Mouse (Mus musculus): ENCODE measurements around the gene Sars2.
"Not testable (repeated sequence)": the region's sequence is repeated elsewhere in the genome, so short reads cannot be mapped to it uniquely, and the experiment has no call there.

Sars2 gene

DNA sequence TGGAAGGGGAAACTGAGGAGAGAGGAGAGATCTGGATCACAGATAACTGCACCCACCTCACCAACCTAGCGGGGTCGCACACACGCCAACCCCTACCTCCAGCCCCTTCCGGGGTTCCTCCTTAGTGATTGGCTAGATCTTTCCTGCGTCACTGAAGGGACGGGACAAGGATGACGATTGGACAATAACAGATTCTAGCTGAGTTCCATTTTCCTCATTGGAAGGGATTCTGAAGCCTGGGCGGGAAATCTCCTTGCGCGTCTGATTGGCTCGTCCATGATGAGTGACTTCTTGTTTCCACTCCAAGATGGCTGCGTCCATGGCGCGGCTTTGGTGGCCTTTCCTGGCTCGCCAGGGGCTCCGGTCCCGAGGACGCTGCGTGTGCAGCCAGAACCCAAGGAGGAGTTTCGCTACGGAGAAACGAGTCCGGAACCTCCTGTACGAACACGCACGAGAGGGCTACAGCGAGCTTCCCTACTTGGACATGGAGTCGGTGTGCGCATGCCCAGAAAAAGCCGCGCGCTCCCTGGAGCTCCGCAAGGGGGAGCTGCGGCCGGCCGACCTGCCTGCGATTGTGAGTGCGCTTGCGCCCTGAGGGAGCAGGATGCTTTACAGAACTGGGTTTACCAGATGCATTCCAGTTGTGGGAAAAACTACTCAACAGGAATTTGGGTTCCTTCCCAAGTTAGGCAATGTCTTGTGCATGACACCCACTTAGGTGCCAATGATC, at the start of gene Sars2, which contains the start of gene Mrps12:
Sars2 (plus strand) TSS at position 284 of the 730 bp plus-strand sequence.
Mrps12 (minus strand) TSS at position 112 of the 730 bp plus-strand sequence.
- DNase-seq (ENCODE audit: low read depth, low spot score): peak; percentile 98

DNA sequence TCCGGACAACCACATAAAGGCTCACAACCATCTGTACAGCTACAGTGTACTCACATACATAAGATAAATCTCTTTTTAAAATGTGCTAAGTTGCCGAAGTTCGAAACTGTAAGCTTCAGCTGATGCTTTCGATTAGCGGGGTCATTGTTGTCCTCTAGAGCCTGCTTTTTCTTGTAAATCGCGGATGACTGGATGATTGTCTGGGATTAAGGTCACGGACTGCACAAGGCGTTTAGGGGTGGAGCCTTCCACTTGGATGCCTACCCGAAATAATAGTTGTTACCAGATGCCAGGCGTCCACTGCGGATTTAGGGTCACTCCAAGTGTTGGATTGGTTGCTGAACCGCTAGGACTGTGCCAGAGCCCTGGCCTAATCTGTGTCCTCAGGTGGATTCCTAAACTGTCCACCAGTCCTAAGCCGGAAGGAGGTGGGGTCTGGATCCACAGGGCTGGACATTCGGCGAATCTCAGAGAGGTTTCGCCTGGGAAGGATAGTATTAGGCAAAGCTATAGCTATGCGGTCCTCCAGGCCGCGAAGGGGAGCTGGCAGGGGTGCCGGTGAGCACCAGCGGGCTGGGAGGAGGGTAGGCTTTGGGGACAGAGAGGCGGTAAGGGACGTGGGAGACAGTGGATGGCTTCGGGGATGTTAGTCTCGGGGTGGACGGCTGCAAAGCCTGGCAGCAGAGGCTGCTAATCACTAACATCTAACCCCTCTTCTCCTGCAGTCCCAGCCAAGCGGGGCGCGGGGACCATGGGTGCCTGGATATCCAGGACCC, 49.1 kb upstream of the Sars2 start, which contains the start of gene Fbxo27:
Fbxo27 (plus strand) TSS at position 305 of the 776 bp plus-strand sequence.
- DNase-seq (ENCODE audit: low read depth, low spot score): no peak

DNA sequence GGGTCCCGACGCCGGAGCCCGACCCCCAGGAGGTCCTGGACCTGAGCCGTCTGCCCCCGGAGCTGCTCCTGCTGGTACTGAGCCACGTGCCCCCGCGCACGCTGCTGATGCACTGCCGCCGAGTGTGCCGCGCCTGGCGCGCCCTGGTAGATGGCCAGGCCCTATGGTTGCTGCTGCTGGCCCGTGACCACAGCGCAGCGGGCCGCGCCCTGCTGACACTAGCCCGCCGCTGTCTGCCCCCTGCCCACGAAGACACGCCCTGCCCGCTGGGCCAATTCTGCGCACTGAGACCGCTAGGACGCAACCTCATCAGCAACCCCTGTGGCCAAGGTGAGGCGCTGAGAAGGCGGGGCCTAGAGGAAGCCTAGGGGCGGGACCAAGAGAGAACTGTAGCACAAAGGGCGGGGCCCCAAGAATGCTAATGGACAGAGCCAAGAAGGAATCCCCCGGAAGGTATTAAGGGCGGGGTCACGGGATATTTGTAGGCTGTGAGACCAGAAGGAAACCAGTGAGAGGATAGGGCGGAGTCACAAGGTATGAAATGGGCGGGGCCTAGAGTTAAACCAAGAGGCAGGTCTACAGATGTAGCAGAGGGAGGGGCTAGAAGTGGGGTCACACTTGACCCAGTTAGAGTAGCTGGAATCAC, 48.3 kb upstream of the Sars2 start:
- DNase-seq (ENCODE audit: low read depth, low spot score): peak; percentile 78

DNA sequence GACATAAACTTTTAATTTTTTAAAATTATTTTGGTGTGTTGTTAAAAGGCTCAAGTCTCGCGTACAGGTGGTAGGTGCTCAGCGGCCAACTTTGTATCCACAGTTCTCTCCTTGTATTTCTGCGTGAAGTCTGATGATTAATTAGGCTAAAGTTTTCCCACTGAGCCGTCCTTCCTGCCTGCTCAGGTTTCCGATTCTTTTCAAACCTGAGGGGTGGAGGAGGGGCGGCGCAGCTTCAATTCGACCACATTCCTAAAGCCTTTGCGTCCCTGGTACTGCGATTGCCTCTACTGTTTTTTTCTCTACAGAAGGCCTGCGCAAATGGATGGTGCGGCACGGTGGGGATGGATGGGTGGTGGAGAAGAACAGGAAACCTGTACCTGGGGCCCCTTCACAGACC, 47.4 kb upstream of the Sars2 start:
- DNase-seq (ENCODE audit: low read depth, low spot score): peak; percentile 69

DNA sequence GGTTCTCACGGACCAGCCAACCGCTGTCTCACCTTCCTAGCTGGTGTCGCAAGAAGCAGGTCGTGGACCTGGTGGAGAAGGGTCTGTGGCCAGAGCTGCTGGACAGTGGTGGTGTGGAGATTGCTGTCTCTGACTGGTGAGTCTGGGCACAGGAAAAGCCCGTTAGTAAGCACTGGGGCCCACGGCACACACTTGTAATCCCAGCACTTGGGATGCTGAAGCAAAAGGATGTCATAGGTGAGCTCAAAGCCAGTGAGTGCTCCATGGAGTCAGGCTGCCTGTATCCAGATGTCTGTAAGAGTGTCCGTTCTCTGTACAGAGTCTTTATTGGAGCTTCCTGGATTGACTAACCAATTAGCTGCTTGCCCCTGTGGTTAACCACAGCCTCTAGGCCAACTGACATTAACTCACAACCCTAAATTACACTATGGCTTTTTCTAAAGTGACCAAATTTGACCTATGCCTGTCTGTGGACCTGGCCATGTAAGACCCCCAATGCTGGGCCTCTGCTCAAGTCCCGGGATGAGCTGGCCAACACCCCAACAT, 46.8 kb upstream of the Sars2 start:
- no peak for DNase-seq (ENCODE audit: low read depth, low spot score)

DNA sequence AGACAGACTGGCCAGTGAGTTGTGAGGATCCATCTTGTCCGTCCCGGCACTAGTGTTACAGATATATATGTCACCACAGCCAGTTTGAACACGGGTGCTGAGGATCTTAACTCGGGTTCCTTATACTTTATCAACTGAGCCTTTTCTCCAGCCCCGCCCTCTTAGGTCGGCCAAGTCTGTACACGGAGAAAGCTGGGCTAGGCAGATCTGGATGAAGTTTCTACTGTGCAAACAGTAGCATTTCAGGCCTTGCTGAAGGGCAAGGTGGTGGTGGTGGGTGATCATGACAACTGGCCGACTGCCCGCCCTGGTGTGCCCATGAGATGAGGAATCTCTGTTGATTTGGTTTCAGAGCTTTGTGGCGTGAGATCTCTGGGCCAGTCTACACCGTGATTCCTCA, 44.5 kb upstream of the Sars2 start:
- DNase-seq (ENCODE audit: low read depth, low spot score): no peak

DNA sequence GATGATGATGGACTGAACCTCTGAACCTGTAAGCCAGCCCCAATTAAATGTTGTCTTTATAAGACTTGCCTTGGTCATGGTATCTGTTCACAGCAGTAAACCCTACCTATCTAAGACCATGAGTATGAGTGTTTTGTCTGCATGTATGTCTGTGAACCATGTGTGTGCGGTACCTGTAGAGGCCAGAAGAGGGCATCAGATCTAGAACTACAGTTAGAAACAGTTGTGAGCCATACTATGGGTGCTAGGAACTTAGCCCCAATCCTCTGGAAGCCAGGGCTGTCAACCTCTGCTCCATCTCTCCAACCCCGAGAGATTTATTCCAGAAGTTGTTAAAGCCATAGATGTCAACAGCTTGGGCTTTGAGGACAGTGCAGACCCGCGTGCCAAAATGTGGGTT, 41.5 kb upstream of the Sars2 start:
- DNase-seq (ENCODE audit: low read depth, low spot score): no peak

DNA sequence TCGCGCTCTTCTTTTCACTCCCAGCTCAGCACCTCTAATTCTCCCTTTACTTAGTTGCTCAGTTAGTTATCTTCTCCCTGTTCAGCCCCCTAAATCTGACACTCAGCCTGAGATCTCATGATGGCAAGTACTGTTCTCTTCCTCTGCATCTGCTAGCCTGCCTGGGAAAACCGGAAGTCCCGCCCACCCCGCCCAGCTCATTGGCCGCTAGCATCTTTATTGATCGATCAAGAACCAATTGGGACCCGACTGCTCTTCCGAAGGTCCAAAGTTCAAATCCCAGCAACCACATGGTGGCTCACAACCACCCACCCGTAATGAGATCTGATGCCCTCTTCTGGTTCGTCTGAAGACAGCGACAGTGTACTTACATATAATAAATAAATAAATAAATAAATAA, 40.5 kb upstream of the Sars2 start:
- not testable (repeated sequence) for DNase-seq (ENCODE audit: low read depth, low spot score)

DNA sequence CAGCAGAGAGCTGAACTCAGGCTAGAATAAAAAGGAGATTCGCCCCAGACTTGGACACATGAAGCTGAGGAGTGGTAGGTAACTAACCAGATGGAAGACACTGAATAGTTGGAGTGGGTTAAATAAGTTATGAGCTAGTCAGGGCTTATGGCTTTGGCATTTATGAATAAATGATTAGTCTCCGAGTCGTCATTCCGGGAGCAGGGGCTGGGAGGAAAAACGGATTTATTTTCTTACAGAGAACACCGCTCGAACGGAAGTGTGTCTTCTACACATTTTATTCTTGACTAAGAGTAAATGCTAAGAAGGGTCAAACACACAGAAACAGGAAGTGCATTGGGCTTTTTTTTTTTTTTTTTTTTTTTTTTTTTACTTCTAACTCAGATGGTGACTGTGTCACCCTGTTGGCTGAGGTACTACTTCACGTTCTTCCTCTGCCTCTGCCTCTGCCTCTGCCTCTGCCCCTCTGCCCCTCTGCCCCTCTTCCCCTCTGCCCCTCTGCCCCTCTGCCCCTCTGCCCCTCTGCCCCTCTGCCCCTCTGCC, 39.1 kb upstream of the Sars2 start:
- DNase-seq (ENCODE audit: low read depth, low spot score): no peak

DNA sequence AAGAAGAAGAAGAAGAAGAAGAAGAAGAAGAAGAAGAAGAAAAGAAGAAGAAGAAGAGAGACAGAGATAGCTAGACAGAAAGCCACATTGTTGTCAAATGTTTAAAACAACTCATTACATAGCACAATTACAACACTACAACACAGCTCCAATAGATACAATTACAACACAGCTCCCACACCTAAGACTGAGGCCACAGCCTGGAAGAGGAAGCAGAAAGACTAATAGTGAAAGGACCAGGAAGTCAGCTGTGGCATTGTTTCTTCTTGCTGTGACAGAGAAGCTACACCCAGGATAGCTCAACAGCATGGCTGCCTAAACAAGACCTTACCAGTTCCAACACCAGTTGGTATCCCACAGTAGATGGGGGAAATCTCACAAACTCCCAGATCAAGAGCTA, 32.3 kb upstream of the Sars2 start:
- no peak for DNase-seq (ENCODE audit: low read depth, low spot score)

DNA sequence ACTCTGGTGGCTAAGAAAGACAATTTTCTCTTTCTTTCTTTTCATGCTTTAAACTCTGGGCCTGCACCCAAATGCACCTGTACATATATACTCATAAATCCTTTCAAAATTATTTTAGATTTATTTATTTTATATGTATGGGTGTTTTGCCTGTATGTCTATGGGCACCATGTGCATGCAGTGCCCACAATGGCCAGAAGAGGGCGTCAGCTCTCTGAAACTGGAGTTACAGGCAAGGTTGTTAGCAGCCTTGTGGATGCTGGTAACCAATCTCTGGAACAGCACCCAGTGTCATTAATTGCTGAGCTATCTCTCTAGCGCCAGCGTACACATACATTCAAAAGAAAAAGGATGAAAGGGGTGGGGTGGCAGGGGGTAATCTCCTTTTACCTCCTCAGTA, 30.8 kb upstream of the Sars2 start:
- no peak for DNase-seq (ENCODE audit: low read depth, low spot score)

DNA sequence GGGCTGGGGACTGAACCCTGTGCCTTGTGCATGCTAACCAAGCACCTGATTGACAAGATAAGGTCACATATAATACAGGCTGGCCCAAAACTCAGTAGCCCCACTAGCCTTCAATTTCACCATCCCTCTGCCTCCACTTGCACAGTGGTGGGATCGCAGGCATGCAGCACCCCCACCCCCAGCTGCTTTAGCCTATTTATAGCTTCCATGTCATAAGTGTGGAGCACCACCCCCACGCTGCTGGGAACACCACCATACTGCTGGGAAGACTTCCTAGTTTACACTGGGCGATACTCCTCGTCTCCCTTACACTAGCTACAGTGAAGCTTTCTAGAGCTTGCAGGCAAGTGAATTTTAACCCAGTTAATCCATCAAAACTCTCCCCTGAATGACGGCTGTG, 27.1 kb upstream of the Sars2 start:
- no peak for DNase-seq (ENCODE audit: low read depth, low spot score)

DNA sequence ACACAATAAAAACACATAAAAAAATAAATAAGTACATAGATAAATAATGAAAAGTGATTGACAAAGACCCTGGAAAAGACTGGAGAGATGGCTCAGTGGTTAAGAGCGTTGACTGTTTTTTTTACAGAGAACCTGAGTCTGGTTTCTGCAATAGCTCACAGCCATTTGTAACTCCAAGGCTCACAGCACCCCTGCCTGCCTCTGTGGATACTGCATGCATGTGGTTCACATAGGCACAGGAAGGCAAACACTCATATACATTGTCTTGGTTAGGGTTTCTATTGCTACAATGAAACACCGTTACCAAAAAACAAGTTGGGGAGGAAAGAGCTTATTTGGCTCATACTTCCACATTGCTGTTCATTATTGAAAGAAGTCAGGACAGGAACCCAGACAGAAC, 26.2 kb upstream of the Sars2 start:
- DNase-seq (ENCODE audit: low read depth, low spot score): no peak

DNA sequence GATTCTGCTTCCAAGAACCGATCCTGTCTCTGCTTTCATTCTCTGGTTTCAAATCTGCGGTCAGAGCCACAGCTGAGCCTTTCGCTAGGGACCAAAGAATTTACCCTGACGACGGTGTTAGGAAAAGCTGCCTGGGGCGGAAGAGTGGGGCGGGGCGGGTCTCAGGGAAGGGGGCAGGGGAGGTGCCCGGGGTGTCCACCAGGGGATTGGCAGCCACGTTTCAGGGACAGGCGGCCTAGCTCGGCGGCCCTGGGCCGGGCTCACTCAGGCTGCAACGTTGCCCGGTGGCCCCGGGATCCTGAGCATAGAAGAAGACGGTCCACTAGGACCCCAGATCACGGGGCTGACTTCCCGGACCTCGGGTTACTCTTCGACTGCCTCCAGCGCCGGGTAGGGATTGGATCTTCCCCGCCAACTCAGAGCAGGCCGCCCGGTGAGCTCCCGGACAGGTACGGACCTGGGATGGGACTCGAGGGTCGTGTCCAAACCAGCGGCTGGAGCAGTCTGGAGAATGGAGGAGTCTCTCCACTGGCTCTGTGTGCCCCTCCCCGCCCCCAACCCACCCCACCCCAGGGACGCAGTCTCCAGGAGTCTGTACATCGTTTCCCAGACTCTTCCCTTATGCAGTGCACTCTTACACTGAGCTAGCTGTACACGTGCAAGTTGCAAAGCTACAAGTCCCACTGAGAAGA, 25.1 kb upstream of the Sars2 start, which contains the start of gene Fbxo17:
Fbxo17 (plus strand) TSS at position 215 of the 692 bp plus-strand sequence.
- peak; percentile 69 for DNase-seq (ENCODE audit: low read depth, low spot score)

DNA sequence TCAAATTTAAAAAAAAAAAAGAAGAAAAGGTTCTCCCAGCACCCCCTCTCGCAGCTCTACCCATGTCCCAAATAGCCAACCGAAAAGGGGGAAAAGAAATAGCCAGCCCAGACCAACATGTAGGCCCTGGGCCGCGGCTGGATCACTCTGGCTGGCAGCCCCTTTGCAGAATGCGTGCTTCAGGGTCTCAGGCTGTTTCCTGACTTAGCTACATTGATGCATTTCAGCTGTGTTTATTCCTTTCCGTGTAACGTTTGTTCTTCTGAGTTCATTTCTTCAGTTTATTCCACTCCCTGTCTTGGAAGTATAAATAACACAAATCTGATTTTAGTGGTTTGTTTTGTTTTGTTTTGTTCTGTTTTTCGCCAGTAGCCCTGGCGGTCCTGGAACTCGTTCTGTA, 24.1 kb upstream of the Sars2 start:
- no peak for DNase-seq (ENCODE audit: low read depth, low spot score)

DNA sequence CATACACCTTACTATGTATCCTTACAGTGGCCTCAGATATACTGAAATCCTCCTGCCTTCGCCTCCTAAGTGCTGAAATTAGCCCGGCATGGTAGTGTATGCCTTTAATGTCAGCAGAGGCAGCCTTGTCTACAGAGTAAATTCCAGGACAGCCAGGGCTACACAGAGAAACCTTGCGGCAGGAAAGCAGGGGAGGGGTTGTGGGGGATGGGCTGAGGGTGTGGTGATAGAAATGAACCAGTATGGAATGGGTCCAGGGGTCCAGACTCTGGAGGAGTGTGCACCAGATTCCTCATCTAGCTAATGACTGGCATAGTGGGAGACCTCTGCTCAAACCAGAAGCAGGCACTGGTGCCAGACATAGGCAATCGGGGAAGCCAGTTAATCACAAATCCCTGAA, 22.6 kb upstream of the Sars2 start:
- no peak for DNase-seq (ENCODE audit: low read depth, low spot score)

DNA sequence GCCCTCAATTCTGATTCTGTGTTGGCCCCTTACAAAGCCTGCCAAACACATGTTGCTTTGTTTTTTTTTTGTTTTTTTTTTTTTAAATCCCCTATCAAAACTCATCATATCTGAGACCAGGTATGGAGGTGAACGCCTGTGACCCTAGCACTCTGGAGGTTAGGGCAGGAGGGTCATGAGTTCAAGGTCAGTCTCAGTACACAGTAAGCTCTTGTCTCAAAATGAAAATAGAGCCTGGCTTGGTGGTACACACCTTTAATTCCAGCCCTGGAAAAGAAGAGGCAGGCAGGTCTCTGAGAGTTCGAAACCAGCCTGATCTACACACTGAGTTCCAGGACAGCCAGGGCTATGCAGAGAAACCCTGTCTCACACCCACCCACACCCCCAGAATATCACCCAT, 22.1 kb upstream of the Sars2 start:
- no peak for DNase-seq (ENCODE audit: low read depth, low spot score)

DNA sequence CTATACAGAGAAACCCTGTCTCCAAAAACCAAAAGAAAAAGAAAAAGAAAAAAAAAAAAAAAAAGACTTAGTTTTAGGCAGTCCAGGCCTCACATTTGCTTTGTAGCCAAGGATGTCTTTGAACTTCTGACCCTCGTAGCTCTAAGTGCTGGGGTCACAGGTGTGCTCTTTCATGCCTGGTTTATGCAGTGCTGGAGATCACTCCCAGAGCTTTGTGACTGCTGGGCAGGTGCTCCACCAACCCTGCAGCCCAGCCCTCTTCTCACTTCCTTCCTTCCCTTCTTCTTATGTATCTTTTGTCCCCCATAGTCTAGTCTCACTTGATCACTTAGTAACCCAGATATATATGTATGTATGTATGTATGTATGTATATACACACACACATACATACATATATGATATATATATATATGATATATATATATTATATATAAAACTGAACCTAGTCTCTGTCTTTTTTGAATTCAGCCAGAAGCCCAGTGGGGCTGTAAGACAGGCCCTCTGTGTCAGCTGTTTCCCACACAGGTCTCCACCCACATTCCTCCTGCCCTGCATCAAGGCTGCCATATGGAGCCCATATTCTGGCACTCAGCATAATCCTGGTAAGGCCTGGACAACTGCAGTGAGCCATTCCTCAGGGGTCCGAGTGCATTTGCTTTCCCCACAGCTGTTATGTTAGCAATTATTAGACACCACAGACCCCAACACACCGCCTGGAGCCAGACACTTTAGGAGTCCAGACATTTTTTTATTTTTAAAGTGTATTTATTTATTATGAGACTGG, 20.8 kb upstream of the Sars2 start:
- peak; percentile 52 for DNase-seq (ENCODE audit: low read depth, low spot score)

DNA sequence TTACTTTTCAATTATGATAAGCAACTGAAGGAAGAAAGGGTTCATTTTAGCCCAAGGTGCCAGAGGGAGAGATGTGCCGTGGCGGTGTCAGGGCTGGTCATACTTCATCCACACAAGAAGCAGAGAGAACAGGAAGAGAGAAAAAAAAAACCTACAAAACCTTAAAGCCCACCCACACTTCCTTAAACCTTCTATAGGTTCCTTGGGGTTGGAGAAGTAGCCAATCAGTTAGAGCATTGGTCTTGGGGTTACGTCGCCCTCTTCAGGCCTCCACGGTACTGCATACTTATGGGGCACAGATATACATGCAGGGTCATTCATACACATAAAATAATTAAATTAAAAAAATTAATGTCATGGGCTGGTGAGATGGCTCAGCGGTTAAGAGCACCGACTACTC, 19.7 kb upstream of the Sars2 start:
- DNase-seq (ENCODE audit: low read depth, low spot score): no peak

DNA sequence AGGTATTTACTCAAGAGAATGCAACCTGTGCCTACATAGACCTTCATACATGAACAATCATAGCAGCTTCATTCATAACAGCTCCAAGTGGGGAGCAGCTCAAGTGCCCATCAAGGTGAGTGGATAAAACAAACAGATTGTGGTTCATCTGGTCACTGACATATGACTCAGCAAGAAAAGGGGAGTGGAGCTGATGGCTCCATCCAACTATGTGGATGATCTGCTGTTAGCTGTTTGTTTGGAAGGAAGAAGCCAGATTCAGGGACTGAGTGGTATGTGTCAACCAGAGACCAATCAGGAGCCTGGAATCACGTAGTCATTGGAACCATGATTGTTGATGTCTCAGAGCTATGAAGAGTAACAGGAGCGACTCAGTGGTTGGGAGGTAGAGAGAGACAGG, 17.2 kb upstream of the Sars2 start:
- DNase-seq (ENCODE audit: low read depth, low spot score): no peak

All from forelimb bud, embryonic 11.5 days (tissue).